Mouse (Mus musculus): ENCODE measurements around the gene Hk1.
"Not testable (repeated sequence)": the region's sequence is repeated elsewhere in the genome, so short reads cannot be mapped to it uniquely, and the experiment has no call there.

Hk1 gene

DNA sequence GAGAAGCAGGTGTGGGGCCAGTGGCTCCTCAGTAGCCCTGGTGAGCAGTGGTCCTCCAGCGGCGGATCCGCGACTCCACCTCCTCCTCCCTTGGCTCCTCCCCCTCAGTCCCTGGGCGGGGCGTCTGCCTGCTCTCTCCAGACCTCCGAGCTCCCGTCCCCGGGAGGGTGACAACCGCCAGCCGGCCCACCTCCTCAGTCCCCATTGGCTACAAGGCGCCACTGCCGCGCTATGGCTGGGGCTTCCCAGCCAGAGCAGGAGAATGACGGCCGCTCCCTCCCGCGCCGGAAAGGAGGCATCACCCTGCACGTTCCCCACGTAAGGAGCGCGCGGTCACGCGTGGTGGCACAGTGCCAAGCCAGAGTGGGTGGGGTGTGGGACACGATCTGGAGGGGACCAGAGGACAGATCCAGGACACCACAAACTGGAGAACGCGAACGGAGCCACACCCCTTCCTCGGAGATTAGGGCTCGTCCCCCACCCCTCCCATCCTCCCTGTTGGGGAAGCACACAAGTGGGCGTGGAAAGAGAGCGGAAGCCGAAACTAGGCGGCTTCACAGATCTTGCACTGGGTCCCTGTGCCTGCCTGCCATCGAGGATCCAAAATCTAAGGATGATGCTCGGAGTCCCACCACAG is 39.5 kb downstream of the Hk1 start:
- peak; percentile 96 for DNase-seq

DNA sequence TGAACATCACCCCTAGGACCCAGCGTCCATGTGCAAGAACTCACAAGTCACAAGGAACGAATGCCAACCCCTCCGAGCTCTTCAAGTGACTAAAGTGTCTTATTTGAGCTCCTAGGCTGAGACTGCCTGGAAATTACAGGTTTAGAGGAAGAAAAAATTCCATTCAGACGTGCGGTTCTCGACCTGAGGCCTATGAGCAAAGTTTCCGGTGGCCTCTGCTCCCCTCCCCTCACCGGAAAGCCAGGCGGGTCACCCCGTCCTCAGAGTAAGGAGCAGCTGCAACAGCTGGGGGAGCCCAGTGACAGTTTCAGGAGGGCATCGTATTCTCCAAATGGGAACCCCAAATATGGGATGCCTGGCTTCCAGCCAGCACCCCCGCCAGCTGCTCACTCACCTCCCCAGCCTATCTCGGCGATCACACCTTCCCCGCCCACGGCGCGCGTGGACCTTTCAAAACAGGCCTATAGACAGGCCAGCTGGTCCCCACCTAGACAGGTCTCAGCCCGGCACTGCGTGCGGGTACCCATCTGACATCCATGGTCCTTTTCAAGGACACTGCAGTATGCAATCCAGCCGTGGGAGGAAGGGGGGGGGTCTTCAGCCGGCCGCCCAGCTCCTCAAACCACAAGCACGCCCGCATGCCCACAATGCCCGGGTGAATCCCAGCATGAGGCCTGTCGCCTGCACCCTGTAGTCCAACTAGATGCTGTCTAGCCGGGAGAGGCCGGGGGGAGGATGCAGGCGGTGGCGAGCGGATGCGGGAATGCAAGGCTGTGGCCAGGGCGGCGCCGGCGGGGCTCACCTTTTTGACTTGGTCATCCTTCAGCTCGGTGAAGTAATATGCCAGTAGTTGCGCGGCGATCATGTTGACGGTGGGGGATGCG is 40.3 kb downstream of the Hk1 start:
- peak; percentile 70 to 72 for DNase-seq

DNA sequence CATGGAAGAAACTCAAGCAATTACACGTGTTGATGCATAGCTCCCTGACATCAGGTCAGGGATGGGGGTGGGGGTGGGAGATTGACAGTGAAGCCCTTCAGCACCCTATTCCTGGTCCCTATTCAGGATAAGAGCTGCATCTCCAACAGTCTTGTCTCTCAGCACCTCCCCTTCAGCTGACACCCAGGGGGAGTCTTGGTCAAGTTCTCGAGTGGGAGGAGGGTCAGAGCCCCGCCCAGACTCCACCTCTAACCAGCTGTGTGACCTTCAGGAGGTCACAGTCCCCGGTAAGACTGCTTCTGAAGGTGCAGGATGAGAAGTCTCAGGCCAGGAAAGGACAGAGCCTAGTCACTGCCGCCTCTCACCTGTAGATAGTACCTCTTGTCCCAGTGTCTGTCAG is 41.1 kb downstream of the Hk1 start:
- peak in 1 of 2 experiments; percentile 12 for DNase-seq

DNA sequence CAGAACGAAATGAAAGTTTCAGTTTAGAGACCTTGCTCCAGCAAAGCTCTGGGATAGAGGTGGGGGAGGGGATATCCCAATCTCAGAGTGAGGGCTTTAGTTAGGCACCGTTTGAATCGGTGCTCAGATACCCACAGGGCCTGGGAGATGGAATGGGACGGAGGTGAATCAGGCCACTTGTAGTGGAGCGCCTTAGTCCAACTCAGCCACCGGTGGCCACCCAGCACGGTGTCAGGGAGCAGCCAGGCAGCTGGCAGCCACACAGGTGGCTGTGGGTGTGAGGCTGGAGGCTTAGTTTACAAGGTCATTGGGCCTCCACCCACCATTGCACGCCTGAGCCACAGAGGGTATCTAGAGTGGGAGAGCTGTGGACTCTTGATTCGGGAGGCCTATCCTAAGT is 41.5 kb downstream of the Hk1 start:
- DNase-seq: peak in 1 of 2 experiments; percentile 12

DNA sequence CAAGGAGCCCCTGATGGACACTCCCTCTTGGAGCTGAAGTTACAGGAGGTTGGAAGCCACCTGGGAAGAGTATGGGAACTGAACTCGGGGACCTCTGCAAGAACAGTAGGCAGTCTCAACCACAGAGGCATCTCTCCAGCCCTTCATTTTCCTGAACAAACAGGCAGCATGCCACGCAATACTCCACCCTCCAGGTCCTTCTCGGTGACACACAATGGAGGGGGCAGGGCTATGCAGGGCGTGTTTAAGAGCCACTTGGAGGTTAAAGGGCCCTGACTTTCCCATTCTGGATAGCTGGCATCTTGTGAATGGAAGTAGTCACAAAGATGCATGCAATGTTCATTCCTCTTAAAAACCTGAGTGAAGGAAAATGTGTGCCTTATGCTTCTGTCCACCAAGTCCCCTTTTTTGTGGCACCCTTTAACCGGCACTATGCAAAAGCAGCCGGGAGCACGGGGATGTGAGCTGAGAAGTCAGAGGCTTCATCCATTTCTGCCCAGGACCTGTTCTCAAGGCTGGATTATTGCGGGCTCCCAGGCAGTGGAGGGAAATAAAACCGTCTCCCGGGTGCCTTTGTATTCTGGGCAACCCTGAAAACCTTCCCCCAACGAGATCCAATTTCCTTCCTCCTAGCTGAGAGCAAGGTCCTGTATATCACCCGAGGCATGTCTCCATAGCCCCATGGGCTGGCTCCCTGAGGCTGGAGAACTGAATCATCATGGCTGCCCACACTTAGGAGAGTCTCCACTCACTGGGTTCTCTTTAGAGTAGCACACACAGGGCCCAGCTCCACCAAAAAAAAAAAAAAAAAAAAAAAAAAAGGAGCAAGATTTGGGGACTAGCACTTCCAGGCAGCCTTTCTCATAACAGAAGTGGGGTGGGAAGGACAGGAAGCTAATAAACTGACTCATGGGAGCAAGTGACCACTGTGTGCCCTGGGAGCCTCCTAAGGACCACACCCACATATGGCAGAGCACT is 42.8 kb downstream of the Hk1 start:
- DNase-seq: peak in 1 of 2 experiments; percentile 35

DNA sequence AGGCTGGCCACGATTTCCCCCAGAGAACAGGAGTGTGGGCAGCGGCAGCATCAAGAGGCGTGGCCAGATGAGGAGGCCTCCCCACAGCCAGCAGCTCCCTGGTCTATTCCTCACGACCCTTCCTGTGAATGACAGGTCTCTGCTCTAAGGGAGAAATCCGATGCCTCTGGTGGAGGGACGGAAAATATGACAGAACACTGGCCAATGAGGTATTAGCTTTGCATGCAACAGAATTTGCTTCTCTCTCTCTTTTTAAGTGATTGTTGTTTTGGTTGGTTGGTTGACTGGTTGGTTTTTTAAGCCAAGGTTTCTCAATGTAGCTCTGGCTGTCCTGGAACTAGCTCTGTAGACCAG is 44.3 kb downstream of the Hk1 start:
- DNase-seq: no peak

DNA sequence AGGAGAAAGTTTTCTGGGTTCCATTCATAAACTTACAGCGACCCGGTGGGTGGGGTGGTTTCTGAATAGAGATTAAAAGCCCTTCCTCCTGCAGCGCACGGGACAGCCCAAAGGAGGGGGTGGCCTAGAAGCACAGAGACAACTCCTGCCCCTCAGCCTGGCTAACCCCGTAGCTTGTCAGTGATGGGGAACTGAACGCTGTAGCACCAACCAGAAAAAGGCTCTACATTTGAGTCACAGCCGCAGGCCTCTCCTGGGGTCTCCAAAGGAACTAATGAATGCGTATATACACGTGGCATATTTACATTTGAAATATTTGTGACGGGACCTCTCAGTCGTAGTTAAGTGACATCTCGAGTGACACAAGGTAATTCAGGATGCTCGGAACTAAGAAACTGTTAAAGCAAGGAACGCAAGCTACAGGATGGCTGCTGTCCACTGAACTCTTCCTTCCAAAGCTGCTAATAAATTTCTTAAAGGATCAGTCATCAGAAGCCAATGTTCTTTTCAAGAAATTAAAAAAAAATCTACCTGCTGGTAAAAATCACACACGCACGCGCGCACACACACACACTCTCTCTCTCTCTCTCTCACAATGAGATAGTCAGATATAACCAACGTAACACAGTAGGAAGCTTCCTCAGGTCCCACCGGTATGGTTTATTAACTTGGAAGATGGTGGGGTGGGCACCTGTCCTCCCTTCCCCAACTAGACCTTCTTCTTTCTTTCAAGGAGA is 44.9 kb downstream of the Hk1 start:
- DNase-seq: peak in 1 of 2 experiments; percentile 6

DNA sequence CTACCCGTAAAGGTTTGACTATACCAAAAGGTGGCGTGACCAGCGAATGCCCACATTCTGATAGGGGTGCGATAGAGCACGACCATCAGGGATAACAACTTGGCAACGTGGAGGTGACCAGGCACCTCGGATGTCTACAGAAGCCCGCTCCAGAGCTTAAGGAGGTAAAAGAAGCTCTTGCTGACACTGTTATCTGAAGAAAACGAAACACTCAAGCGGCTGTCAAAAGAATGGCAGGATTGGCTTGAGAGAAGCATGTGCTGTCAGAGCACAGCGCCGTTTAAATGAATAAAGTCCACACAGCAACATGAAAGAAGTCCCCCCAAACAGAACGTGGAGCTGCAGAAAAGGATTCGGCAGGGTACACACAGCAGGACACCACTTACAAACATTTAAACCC is 46.4 kb downstream of the Hk1 start:
- peak in 1 of 2 experiments; percentile 6 for DNase-seq

DNA sequence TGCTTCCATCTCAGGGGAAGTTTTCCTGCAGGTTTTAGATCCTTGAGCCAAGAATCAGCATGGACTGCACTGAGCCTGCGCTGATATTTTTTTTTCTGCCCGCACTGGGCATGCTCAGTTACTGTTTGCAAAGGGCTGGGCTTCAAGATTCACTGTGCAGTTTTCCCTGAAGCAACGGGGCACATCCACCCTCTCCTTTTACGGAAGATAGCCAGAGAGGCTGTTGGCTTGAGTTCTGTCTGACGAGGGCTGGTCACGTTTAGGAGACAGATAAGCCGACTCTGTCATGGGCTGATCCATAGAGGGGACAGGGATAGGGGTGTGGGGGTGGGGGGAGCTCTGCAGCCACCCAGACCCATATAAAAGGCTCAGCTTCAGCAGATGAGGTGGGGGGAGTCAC is 47.2 kb downstream of the Hk1 start:
- peak; percentile 67 to 68 for DNase-seq

DNA sequence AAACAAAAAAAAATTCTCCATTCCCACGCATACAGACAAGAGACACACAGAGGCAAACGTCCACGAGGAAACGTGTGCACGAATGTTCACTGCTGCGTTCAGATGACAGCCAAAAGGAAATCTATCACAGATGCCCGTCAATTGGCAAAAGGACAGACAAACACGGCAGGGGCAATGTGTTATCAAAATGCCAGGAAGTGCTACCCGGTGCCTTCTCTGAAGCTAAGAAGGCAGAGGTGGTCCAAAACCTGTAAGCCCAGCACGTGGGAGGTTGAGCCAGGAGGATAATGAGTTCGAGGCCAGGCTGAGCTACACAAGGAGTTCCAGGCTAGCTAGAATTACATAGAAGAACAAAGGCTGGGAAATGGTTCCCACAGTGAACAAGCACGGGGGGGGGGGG is 47.9 kb downstream of the Hk1 start:
- DNase-seq: peak in 1 of 2 experiments; percentile 43

DNA sequence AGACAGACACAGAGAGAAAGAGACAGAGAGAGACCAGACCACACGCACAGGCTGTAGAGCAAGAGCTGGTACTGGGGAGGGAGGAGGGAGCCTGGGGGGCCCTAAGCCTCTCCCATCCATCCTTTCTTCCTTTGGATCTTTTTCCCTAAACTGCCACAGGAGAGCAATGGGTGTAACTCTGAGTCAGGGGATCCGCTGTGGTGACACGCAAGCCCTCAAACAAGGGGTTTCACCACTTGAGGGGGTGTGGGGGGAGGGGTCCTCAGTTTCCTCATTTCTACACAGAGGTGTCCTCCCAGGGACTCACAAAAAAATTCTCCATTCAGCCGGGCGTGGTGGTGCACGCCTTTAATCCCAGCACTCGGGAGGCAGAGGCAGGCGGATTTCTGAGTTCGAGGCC is 48.4 kb downstream of the Hk1 start:
- DNase-seq: peak in 1 of 2 experiments; percentile 16

DNA sequence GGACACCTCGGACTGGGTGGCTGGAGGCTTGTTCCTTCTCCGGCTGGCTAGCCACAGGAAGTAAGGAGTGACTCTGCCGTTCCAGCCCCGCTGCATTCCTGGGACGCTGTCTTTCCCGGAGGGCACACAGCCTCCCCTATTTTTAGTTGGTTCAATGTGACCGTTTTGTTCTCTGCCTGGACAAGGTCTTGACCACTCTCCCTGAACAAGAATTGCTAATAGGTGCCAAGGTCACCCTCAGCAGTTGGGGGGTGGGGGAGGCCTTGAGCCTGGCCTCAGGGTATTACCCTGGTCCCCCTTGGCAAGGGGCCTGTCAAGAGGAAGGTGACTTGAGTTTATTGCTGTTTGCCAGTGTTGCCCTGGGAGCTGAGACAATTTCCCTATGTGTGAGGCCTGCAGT is 49.9 kb downstream of the Hk1 start:
- peak in 1 of 2 experiments; percentile 20 for DNase-seq

DNA sequence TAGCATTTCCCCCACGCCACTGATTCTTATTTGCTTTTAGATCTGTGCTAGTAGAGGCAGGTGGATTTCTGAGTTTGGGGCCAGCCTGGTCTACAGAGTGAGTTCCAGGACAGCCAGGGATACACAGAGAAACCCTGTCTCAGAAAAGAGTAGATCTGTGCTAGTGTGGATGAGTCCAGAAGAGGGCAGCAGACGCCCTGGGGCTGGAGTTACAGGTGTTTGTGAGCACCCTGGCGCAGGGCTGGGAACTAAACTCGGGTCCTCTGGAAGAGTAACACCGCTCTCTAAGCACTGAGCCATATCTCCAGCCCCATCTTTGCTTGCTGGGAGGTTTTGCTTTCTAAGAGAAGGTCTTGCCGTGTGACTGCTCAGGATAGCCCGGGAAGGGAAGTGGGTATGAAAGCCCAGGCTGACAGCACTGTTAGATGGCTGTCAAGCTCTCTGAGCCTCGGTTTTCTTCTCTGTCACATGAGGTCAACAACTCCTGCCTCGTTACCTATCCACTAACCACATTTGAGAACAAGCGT is 50.8 kb downstream of the Hk1 start:
- DNase-seq: peak in 1 of 2 experiments; percentile 20

DNA sequence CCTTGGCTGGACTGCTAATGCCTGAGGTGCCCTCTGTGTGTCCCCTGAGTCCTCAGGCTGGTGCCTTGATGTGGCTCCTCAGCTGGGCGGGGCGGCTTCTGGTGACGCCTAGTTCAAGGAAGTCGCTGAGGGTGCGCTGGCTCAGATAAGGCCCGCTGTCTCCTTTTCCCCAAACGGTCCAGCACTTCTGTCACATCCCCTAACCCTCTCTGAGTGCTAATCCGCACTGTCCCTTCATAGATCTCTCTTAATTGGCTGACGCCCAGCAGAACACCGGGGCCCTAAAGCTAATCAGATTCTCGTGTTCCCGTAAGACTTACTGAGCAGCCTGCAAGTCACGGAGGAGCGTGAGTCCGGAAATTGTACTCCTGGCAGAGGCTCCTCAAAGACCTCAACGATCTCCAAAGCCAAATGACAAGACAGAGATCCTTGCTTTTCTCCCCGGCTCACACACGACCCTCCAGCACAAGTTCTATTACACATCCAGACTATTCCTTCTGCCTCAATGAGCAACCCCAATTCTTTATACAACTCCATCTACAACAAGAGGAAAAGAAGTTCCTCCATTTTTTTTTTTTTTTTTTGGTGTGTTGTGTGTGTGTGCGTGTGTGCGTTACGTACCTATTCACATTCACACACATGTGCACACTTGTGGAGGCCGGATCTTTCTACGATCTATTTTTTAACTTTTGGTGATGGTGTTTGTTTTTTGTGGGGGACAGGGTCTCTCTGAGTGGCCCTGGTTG is 52.0 kb downstream of the Hk1 start:
- DNase-seq: peak; percentile 62 to 72

DNA sequence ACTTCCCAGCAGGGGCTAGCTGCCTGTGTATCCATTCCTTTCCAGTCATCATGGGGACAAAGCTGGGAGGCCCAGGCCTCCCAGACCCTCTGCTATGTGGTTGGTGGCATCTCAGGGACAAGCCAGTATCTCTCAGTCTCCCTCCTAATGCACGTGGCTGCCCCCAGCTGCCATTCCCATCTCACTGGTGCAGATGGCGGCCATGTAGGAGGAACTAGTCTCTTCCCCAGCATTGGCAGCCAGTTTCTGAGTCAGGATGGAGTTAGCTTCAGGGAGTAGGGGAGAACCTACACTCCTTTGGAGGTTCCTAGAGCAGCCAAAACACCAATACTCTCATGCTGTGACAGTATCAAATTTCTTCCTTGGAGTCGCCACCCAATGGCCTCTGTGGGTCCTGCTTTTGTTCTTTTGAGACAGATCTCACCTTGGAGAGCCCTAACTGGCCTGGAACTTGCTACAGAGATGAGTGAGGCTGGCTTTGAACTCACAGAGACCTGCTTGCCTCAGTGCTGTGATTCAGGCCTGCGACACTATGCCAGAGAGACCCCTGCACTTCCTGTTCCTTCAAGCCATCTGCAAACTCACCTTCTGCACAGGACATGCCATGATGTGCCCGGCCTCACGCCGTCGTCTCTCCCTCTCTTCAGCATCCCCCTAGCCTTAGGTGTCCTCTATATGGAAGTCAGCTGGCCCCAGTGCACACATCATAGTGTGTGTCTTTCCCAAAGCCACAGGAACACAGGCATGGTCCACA is 52.7 kb downstream of the Hk1 start:
- peak in 1 of 2 experiments; percentile 26 for DNase-seq

DNA sequence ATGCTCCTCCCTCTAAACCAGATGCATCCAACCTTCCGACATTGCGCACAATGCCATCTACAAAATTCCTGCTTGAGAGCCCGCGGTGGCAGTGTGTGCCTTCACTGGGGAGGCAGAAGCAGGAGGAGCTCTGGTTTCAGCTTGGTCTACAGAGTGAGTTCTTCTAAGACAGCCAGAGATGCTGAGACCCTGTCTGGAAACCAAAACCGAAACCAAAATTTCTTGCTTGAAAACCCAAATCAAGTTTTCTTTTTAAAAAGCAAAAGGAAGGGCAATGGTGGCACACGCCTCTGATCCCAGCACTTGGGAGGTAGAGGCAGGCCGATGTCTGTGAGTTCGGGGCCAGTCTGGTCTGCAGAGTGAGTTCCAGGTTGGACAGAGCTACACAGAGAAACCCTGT is 53.7 kb downstream of the Hk1 start:
- DNase-seq: no peak

DNA sequence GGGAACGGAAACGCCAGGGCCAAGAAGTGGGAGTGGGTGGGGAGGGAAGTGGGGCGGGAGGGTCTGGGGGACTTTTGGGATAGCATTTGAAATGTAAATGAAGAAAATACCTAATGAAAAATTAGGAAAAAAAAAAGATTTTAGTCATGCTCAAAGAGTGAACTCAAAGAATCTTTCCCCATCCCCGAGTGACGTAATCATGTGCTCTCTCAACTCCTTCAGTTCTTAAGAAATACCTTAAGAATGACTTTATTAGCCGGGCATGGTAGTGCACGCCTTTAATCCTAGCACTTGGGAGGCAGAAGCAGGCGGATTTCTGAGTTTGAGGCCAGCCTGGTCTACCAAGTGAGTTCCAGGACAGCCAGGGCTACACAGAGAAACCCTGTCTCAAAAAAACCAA is 56.9 kb downstream of the Hk1 start:
- DNase-seq: not testable (repeated sequence)

DNA sequence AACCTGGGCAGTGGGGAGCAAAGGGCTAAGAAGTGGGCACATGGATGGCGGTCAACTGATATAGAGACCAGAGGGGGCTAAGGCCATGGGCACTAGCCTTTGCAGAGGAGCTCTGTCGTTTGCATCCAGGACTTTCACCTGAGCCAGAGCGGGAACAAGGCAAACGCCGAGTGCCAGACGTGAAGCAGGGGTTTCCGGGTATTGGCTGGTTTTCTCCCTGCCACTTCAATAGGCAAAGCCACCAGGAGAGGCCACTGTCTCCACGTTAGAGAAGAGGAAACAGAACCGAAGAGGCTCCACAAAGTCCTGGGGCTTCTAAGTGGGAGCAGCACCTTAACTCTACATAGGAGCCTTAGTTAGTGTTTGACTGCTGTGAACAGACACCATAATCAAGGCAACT is 58.3 kb downstream of the Hk1 start:
- DNase-seq: peak; percentile 65 to 73

DNA sequence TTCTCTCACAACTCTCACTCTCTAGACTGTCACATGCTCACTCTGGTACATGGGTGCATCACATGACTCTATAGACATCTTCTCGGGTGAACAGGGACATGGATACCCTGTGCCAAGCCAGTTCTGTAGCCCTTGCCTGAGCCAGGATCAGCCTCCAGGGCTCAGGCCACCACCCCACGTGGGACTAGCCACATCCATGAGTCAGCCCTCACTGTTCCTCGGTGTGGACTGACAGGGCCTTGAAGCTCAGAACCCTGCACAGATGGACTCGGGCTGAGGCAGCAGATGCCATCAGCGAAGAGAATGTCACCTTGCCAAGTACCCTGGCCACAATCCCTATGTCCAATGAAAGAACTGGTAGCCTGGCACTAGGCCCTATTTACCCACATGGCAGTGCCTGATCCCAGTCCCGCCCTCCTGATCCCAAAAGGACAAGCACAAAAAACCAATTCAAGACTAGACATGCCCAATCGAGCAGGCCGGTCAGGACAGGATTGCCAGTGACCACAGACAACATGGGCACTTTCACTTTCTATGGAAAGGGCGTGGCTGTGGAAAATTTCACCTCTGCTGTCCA is 59.2 kb downstream of the Hk1 start:
- peak; percentile 99 for DNase-seq

DNA sequence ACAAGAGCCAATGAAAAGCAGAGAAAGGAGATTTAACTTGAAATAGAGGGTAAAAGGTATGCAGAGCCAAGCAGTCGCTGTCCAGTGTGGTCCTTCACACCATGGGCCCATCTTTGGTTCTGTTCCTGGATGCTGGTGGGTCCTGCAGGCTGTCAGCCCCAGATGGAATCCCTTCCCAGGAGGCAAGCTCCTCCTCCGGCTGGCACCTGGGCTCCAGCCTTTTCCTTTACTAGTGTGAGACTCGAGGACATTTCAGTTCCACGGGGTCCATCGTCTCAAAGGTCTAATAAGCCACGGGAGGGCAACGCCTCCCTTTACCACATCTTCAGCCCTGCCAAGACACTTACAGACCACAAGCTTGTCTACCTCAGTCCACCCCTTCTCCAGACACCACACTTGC is 60.6 kb downstream of the Hk1 start:
- DNase-seq: no peak

Data from cerebellum, postnatal 14 days (tissue).